Mouse (Mus musculus): ENCODE results near the gene Krtap26-1. TPM values are rescaled to one million over a fixed set of nuclear protein-coding genes. Genes with fewer than 3 reads are reported as not detected.

Krtap26-1 gene
- total RNA-seq (2023): not detected

DNA sequence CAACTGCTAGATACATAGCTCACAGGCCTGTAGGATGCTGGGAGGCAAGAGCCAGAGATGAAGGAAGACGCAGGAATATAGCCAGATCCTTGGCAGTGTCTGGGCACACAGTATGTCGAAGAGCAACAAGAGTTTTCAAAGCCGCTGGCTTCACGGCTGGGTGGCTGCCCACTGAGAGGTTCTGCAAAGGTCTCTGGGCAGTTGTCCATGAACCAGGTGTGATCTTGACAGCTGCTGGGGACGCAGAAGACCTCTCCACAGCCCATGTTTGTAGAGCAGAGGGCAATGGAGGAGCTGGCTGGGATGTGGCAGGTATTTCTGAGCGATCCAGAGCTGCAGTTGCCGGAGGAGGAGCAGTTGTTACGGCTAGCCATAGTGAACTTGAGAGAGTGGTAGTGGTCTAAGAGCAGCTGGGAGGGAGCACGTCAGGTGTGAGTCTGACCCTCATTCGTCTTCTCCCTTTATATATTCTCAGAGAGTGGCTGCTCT is at the start of gene Krtap26-1:
Krtap26-1 (minus strand) TSS at position 439 of the 489 bp plus-strand sequence.

DNA sequence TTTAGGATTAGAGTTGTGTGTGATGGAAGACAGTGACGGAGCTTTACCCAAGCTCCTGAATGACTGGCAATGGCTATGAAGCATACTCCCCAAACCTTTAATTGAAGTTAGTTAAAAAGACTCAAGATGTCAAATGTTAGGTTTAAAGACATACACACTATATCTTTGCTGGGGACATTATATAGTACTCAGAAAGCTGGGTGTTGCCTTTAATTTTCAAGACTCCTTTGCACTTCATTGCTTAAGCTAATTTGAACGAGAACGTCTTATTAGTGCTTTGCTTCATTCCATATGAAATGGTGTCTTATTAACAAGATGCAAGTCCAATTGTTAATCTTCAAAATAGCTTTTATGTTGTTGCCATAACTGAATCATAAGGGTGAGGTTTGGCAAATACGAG is 24.0 kb upstream of the Krtap26-1 start, which contains the start of gene Krtap27-1:
Krtap27-1 (minus strand) TSS at position 101 of the 400 bp plus-strand sequence.

DNA sequence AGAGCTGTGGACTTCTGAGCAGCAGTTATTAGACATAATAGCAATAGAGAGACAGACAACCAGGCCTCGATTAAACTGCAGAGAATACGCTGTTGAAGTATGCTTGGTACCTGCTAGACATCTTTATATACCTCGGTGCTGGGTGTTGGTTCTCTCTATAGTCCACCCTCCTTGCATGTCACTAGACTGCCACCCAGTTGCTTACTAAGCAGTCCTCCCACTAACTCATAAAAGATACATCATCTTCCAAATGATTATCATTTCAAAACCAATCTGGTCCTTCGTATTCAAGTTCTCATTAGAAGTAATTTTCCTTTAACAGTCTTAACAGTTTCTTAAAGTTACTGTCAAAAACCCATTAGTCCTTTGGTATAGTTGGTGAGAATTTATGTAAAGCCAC is 20.0 kb downstream of the Krtap26-1 start, which contains the start of gene 2310079G19Rik:
2310079G19Rik (minus strand) TSS at position 101 of the 400 bp plus-strand sequence.

DNA sequence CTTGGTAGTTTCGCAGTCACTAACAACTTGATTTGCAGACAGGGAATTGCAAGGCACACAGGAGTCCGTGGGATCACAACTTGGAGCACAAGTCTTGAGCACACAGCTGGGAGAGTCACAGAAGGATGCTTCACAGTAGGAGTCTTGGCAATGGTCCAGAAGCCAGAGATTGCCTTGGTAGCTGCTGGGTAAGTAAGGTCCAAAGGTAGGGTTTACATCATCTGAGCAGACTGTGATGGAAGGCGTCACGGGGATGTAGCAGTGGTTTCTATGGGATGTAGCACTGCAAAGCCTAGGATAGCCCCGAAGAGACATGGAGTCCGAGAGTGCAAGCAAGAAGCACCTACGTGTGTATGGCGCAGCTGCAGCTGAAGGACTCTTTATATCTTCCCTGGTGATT is 35.7 kb downstream of the Krtap26-1 start, which contains the start of gene Krtap24-1:
Krtap24-1 (minus strand) TSS at position 358 of the 400 bp plus-strand sequence.

Other genes starting within 250 kb of the Krtap26-1 start
- not detected for gene Cldn17, start 140.8 kb downstream of the Krtap26-1 start, total RNA-seq (2023)
- not detected for gene Cldn8, start 84.6 kb downstream of the Krtap26-1 start, total RNA-seq (2023)
- gene Krtap24-1, start 35.5 kb downstream of the Krtap26-1 start, total RNA-seq (2023): not detected
- gene 2310079G19Rik, start 20.1 kb downstream of the Krtap26-1 start, total RNA-seq (2023): not detected
- gene Krtap27-1, start 23.9 kb upstream of the Krtap26-1 start, total RNA-seq (2023): not detected
- not detected for gene 2310061N02Rik, start 60.2 kb upstream of the Krtap26-1 start, total RNA-seq (2023)
- not detected for gene Krtap13-1, start 81.1 kb upstream of the Krtap26-1 start, total RNA-seq (2023)
- gene Krtap13, start 103.8 kb upstream of the Krtap26-1 start, total RNA-seq (2023): not detected
- gene 2310034C09Rik, start 111.1 kb upstream of the Krtap26-1 start, total RNA-seq (2023): not detected
- gene 2310057N15Rik, start 126.4 kb upstream of the Krtap26-1 start, total RNA-seq (2023): not detected
- not detected for gene Gm5965, start 130.1 kb upstream of the Krtap26-1 start, total RNA-seq (2023)
- not detected for gene Gm20741, start 164.4 kb upstream of the Krtap26-1 start, total RNA-seq (2023)
- gene Krtap15, start 172.4 kb upstream of the Krtap26-1 start, total RNA-seq (2023): not detected
- gene Krtap14, start 178.3 kb upstream of the Krtap26-1 start, total RNA-seq (2023): not detected
- not detected for gene Krtap19-1, start 221.6 kb upstream of the Krtap26-1 start, total RNA-seq (2023)
- not detected for gene Krtap19-2, start 226.5 kb upstream of the Krtap26-1 start, total RNA-seq (2023)
- not detected for gene Krtap19-3, start 230.2 kb upstream of the Krtap26-1 start, total RNA-seq (2023)
- gene Krtap19-4, start 237.3 kb upstream of the Krtap26-1 start, total RNA-seq (2023): not detected
- not detected for gene Krtap19-5, start 248.7 kb upstream of the Krtap26-1 start, total RNA-seq (2023)